Mouse (Mus musculus) liver, postnatal 0 days (tissue): ENCODE measurements around the gene Ero1lb. TPM values are rescaled to one million over a fixed set of nuclear protein-coding genes. Genes with fewer than 3 reads are reported as not detected.
"Not testable (repeated sequence)": the region's sequence is repeated elsewhere in the genome, so short reads cannot be mapped to it uniquely, and the experiment has no call there.

Experiments
- ATAC-seq: fragments of 200-750 bp; cut with Nextera tagmentation; 2 replicates; pipeline ENCODE4 v1.8.0; 2017; ENCODE audit warnings: mild to moderate bottlenecking, moderate library complexity
- DNase-seq: peaks from one replicate; pipeline ENCODE4 v3.0.0-alpha.2; 2016
- H3K27ac ChIP-seq: fragments of 300-500 bp; sonication (generic); 2 replicates; pipeline ENCODE4 v1.5.1; 2014; ENCODE audit warnings: antibody characterized with exemption, moderate library complexity, mild to moderate bottlenecking, low read depth
- H3K27me3 ChIP-seq: fragments of 300-500 bp; sonication (generic); 2 replicates; pipeline ENCODE4 v1.6.1; 2014; ENCODE audit warnings: low read length, control low read depth, mixed read lengths; ENCODE audit not compliant: insufficient read depth
- H3K36me3 ChIP-seq: fragments of 300-500 bp; sonication (generic); replicated peaks from 2 replicates; pipeline ENCODE4 v1.6.1; 2014; ENCODE audit warnings: mild to moderate bottlenecking, control low read depth, low read length, moderate library complexity, mixed read lengths; ENCODE audit not compliant: insufficient read depth
- H3K4me1 ChIP-seq: fragments of 300-500 bp; sonication (generic); 2 replicates; pipeline ENCODE4 v1.6.1; 2014; ENCODE audit warnings: antibody characterized with exemption, mild to moderate bottlenecking, control low read depth; ENCODE audit not compliant: insufficient read depth
- H3K4me2 ChIP-seq: fragments of 300-500 bp; sonication (generic); 2 replicates; pipeline ENCODE4 v1.6.1; 2014; ENCODE audit warnings: low read depth, mild to moderate bottlenecking, low read length, moderate library complexity, mixed read lengths
- H3K4me3 ChIP-seq: fragments of 300-500 bp; sonication (generic); 2 replicates; pipeline ENCODE4 v1.5.1; 2014; ENCODE audit warnings: low read depth, low read length
- H3K9ac ChIP-seq: fragments of 300-500 bp; sonication (generic); replicated peaks from 2 replicates; pipeline ENCODE4 v1.6.1; 2014; ENCODE audit warnings: mild to moderate bottlenecking, moderate library complexity
- H3K9me3 ChIP-seq: fragments of 300-500 bp; sonication (generic); 2 replicates; pipeline ENCODE4 v1.6.1; 2016; ENCODE audit warnings: mild to moderate bottlenecking, control low read depth, low read length, mixed read lengths
- WGBS: fragments of 180-500 bp; shearing (Covaris S2); extraction: QIAGEN DNeasy Blood & Tissue Kit; methylation state at CpG from one replicate; pipeline ENCODE4 v1.1.7; 2014; ENCODE audit not compliant: insufficient replicate concordance; 5-methylcytosine and 5-hydroxymethylcytosine counted together
- polyA plus RNA-seq: library from polyadenylated mRNA; unstranded; fragments of >200 nt; fragmentation: Nextera tagmentation; extraction: Ambion mirVana; gene quantifications from 2 replicates; pipeline ENCODE4 v1.2.1, GENCODE M21; 2015

Gene Ero1lb
- polyA plus RNA-seq, 1 experiment from 2014 or later: 5.6 TPM

- H3K36me3 ChIP-seq, H3K4me1 ChIP-seq, H3K9ac ChIP-seq, H3K9me3 ChIP-seq, H3K27me3 ChIP-seq: not testable (repeated sequence)
- Histone ChIP-seq H3K27ac (peak overlapping the region; percentile 34; the same call in 1 of the 2 replicates), H3K4me2 (peak overlapping the region; percentile 59), H3K4me3 (peak overlapping the region; percentile 37)
- ATAC-seq (peak; percentile 89), DNase-seq (peak; percentile 33)
- 1% methylated on average over 28 of the region's 79 CpGs for WGBS
Observed at GRCm38 (mm10) chr13:12650020-12650876, 84.6 kb downstream of the Ero1lb start.

- not testable (repeated sequence) for H3K36me3 ChIP-seq, H3K4me1 ChIP-seq, H3K27me3 ChIP-seq, H3K27ac ChIP-seq, H3K9ac ChIP-seq, H3K9me3 ChIP-seq
- H3K4me2 ChIP-seq: peak overlapping the region; percentile 59
- ATAC-seq (peak; percentile 40; the same call in 1 of the 2 replicates), DNase-seq (peak; percentile 20)
- peak overlapping the region; percentile 17; the same call in 1 of the 2 replicates for H3K4me3 ChIP-seq
- WGBS: 1% methylated on average over 10 of the region's 13 CpGs
Observed at GRCm38 (mm10) chr13:12650877-12651176, 85.2 kb downstream of the Ero1lb start.

Other genes starting within 250 kb of the Ero1lb start
- gene Actn2, start 225.1 kb upstream of the Ero1lb start, polyA plus RNA-seq: 1.1 and 12.2 TPM in 2 replicates
- gene Heatr1, start 170.8 kb upstream of the Ero1lb start, polyA plus RNA-seq: 5.0 and 5.4 TPM in 2 replicates
- gene Lgals8, start 100.9 kb upstream of the Ero1lb start, polyA plus RNA-seq: 16.2 and 16.5 TPM in 2 replicates
- gene Edaradd, start 45.4 kb upstream of the Ero1lb start, polyA plus RNA-seq: 0.33 and 0.38 TPM in 2 replicates
- 0.24 TPM in 1 of 2 replicates, not detected in the other for gene Prl2c3, start 234.2 kb downstream of the Ero1lb start, polyA plus RNA-seq